Mouse (Mus musculus): Measurements from ENCODE around the gene Gm45233. TPM values are rescaled to one million over a fixed set of nuclear protein-coding genes. Genes with fewer than 3 reads are reported as not detected.

Gm45233 gene
- 0.21 TPM in 1 of 2 replicates, not detected in the other for polyA plus RNA-seq (2012)

GRCm38 (mm10) chr7:43443917-43444293 lies at the start of gene Gm45233, which contains the start of gene Etfb:
TSS of gene Gm45233 (plus strand) at chr7:43444128.
TSS of gene Etfb (plus strand) at chr7:43444083.
- TF ChIP-seq GATA1 (IDR thresholded peaks at IDR 0.05; ENCODE audit: low read length): no peak

DNA sequence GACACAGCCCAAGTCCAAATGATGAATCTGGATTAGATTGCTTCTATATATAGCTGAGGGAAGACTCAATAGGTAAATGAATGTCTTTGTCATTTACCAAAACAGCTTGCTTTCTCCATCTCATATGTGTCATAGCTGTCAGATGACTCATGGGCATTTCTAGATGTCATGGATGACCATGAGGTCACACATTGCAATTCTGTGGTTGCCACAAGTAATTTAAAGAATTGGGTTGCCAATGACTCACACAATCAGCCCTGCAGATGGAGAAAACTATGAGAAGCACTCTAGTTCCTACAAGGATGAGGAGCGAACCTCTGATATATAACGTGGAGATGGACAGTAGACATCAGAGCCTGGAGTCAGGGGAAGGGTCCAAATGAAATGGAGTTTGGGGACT lies 44.4 kb upstream of the Gm45233 start:
- no peak for TF ChIP-seq GATA1 (IDR thresholded peaks at IDR 0.05; ENCODE audit: low read length)

GRCm38 (mm10) chr7:43402718-43403117 lies 41.2 kb upstream of the Gm45233 start:
- no peak for TF ChIP-seq GATA1 (IDR thresholded peaks at IDR 0.05; ENCODE audit: low read length)

DNA sequence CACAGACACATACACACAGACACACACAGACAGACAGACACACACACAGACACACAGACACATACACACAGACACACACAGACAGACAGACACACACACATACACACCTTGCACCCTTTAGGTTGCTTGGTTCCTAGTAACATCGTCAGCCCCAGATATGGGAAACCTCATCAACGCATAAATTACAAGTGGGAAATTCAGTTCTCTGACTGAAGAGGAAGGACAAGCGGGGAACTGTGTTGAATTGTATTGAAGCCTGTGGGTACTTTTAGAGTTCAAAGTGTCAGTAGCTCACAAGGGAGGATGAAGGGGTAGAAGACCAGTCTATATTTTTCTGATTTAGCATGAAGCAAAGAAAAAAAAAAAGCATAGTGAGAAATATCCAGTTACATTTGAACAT lies 36.4 kb upstream of the Gm45233 start:
- no peak for TF ChIP-seq GATA1 (IDR thresholded peaks at IDR 0.05; ENCODE audit: low read length)

DNA sequence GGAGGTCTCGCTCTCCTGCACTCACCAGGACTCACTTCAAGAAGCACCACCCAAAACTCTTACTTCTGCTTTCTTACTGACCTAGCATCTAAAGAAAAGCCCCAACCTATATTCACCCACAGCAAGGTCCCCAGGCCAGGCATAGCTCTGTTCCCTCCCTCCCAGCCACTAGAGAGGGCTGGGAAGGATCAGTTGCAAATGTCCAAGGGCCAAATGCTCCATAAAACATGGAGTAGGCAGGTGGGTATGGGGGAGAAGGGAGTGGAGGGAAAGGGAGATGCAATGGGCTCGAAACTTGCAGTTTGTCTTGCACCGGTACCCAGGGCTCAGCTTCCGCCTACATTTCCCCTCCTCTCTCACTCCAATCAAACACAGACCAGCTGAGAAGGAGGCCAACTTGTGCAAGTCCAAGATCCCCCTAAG lies 35.8 kb upstream of the Gm45233 start, which contains the start of gene Siglecg:
Siglecg (plus strand) TSS at position 74 of the 423 bp plus-strand sequence.
- TF ChIP-seq GATA1 (IDR thresholded peaks at IDR 0.05; ENCODE audit: low read length): no peak

GRCm38 (mm10) chr7:43409084-43409483 lies 34.8 kb upstream of the Gm45233 start:
- TF ChIP-seq GATA1 (IDR thresholded peaks at IDR 0.05; ENCODE audit: low read length): no peak

DNA sequence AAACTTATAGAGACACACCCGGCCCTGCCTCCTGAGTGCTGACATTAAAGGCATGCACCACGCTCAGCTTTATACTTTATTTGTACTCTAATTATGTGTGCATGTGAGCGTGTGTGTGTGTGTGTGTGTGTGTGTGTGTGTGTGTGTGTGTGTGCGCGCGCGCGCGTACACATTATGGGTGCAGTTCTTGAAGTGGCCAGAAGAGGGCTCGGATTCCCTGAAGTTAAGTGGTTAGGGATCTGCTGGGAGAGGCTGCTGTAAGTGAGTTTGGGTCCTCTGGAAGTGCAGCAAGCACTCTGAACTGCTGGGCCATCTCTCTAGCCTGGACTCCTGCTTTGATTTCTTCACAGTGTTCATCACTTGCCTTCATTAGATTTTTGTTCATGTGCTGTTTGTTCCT lies 26.6 kb upstream of the Gm45233 start:
- TF ChIP-seq GATA1 (IDR thresholded peaks at IDR 0.05; ENCODE audit: low read length): no peak

- TF ChIP-seq GATA1 (IDR thresholded peaks at IDR 0.05; ENCODE audit: low read length): no peak
Measured at GRCm38 (mm10) chr7:43422995-43423617, 20.8 kb upstream of the Gm45233 start.

DNA sequence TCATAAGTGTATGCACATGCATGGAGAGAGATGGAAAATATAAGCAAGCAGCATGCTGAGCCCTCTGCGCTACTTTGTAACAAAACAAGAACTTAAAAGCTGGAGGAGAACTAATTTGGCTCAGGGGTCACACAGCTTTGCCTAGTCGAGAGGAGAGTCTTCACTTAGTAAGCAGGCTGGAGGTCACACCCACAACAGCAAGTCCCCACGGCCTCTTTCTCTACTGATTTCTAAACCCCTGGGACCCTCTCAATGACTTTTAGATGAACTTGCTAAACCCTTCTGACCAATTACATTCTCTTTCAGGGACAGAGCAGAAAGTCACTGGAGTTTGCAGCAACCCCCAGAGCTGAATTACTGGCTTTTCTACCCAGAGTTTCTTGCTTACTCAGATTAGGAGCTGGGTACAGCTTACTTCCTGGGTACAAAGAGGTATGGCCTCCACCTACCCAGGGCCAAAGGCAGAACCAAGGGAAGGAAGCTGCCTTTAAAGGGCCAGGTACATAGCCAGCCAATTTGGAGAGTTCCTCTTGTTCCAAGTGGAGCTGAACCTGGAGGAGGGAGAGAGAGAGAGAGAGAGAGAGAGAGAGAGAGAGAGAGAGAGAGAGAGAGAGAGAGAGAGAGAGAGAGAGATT lies 19.8 kb upstream of the Gm45233 start:
- TF ChIP-seq GATA1 (IDR thresholded peaks at IDR 0.05; ENCODE audit: low read length): no peak

- TF ChIP-seq GATA1 (IDR thresholded peaks at IDR 0.05; ENCODE audit: low read length): no peak
Measured at GRCm38 (mm10) chr7:43427406-43427805, 16.5 kb upstream of the Gm45233 start, which contains the start of gene Lim2. TSS of gene Lim2 (plus strand) at chr7:43427670.

DNA sequence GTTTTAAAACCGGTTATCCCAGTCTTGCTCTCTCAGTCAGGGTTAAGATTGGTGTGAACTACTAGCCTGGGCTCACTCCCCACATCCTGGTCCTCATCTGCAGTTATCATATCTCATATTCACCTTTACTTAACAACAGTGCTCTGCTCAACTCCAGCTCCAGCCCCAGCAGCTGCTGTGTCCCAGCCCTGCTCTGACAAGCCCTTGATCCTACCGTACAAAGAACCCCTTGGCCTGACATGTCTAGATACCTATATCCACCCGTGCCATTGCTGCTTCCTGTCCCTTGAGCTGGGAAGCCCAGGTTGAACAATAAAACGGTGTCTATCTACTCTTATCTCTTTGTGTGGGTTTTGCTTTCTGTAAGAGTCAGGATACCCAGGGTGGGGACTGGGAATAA lies 14.4 kb upstream of the Gm45233 start:
- TF ChIP-seq GATA1 (IDR thresholded peaks at IDR 0.05; ENCODE audit: low read length): no peak

DNA sequence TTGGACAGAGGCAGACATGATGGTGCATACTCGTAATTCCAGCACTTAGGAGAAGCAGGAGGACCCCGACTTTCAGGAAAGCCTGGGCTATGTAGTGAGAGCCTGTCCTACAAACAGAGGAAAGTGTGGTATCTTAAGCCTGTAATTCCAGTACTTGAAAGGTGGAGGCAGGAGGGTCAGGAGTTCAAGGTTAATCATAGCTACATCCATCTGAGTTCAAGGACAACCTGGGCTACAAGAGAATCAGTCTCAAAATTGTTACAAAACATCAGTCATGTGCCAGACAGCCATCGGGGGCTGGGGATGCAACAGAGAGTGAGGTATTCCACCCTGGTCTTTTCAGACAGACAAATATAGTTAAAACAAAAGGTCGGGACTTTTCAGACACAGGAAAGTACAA lies 11.0 kb upstream of the Gm45233 start:
- no peak for TF ChIP-seq GATA1 (IDR thresholded peaks at IDR 0.05; ENCODE audit: low read length)

DNA sequence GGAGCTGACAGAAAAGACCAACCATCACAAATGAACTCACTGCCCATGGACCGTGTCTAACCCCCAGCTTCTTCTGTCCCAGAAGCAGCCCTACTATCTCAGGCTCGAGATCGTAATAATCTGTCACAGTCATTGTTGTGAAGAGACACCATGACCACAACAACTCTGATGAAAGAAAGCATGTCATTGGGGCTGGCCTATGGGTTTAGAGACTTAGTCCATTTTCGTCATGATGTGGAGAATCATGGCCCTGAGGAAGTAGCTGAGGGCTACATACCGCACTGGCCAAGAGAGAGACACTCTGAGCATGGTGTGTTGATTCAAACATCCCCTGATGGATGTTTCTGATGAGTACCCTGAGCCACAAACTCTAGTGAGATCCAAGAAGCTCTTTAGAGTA lies 9.3 kb upstream of the Gm45233 start:
- TF ChIP-seq GATA1 (IDR thresholded peaks at IDR 0.05; ENCODE audit: low read length): no peak

GRCm38 (mm10) chr7:43436341-43437255 lies 7.3 kb upstream of the Gm45233 start, which contains the start of gene Nkg7:
TSS of gene Nkg7 (plus strand) at chr7:43437073.
- TF ChIP-seq GATA1 (IDR thresholded peaks at IDR 0.05; ENCODE audit: low read length): no peak

DNA sequence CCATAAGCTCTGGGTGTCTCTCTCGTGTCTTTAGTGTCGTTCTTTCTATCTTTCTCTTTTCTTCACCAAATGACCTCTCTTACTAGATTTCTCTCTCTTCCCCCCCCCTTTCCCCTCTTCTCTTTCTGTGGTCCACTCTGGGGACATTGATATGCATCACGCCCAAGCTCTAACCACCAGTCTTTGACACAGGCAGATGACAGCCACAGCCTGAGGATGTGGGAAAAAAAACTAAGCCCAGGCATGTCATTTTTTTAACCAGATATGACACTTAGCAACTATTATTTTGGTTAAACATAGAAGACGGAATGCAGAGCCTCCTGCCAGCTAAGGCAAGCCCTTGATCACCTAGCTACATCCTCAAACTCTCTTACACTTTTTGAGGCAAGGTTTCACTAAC lies 5.3 kb upstream of the Gm45233 start:
- TF ChIP-seq GATA1 (IDR thresholded peaks at IDR 0.05; ENCODE audit: low read length): no peak

DNA sequence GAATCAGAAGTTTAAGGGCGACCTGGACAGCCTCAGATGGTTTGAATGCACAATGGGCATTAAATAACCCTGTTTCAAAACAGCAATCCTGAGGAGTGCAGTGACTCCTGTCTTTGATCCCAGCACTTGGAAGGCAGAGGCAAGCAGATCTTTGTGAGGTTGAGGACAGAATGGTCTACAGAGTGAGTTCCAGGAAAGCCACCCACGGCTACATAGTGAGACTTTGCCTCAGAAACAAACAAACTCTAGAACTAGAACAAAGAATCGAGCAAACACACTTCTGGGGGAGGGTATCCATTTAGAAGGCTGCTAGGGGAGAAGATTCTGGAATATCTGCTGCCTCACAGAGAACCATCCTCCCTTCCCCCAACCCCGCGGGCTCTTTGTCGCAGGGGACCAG lies 3.4 kb upstream of the Gm45233 start, which contains the start of gene Cldnd2:
Cldnd2 (plus strand) TSS at position 301 of the 400 bp plus-strand sequence.
- TF ChIP-seq GATA1 (IDR thresholded peaks at IDR 0.05; ENCODE audit: low read length): no peak

Measured in G1E-ER4 (cell line).